Mouse (Mus musculus): ENCODE data around the gene D11Wsu47e.

Gene D11Wsu47e

DNA sequence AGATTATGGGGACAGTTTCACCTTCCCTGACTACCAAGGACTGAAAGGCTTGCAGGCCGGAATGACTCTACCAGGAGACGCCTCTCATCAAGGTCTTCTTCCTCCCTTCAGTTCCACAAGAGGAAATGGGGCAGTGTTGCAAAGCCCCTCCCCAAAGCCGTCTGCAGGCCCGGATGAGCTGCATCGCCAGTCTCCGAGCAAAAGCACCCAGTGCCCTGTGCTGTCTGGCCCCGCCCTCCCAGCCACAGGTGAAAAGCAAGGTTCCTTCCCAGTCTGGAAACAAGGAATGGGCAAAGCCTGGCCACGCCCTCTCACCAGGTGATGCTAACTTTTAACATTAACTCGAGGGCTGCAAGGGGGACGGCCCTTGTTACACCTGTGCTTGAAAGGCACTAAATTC, 17.6 kb upstream of the D11Wsu47e start:
- DNase-seq: peak in 1 of 2 experiments; percentile 42

- peak in 1 of 2 experiments; percentile 32 for DNase-seq
Measured at GRCm38 (mm10) chr11:113667122-113667521, 17.1 kb upstream of the D11Wsu47e start.

DNA sequence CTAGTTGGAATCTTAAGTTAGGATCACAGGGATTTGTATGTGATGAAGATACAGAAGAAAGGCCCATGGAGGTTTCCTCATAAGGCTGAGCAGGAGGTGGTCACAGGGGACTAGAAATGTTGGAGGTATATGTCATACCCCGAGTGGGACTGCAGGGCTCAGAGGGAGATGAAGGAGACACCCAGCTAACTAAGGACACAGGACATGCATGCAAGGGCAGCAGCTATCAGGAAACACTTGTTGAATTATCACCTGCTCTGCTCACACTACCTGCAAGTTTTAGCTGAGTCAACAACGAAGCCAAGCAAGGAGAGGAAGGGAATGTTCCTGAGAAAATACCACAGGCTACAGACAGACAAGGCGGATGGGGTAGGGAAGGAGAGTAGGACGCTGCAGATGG, 16.5 kb upstream of the D11Wsu47e start:
- no peak for DNase-seq

- DNase-seq: no peak
Measured at GRCm38 (mm10) chr11:113668857-113669256, 15.4 kb upstream of the D11Wsu47e start.

DNA sequence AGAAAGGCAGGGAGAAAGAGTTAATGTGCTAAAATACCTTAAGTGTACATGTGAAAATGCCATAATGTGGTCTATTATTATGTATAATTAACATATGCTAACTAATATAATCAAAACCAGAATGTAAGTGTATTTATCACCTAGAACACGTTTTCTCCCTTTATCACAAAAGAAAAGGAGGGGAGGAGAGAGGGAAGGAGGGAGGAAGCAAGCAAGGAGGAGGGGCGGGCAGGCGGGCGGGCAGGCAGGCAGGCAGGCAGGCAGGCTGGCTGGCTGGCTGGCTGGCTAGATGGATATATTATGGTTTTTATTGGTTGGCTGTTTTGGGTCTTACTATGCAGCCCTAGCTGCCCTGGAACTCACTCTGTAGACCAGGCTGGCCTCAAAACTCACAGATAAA, 14.5 kb upstream of the D11Wsu47e start:
- DNase-seq: no peak

- DNase-seq: peak in 1 of 2 experiments; percentile 38
Measured at GRCm38 (mm10) chr11:113673614-113674013, 10.6 kb upstream of the D11Wsu47e start.

- no peak for DNase-seq
Measured at GRCm38 (mm10) chr11:113674595-113674994, 9.6 kb upstream of the D11Wsu47e start.

DNA sequence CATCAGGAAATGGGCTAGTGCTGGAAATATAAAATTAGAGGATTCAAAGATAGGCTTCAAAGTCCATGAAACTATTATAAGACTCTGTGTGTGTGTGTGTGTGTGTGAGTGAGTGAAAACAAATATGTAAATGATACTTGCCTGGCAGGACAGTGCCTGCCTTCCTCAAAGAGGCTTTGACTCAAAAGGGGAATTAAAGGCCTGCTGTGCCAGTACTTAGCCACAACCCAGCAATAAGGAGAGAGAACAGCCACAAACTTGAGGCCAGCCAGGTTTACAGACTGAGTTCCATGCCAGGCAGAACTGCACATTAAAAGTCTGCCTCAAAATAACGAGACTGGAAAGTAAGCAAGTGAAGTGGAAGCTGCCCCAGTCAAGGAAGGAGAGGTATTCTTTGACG, 7.4 kb upstream of the D11Wsu47e start:
- DNase-seq: no peak

- peak in 1 of 2 experiments; percentile 31 for DNase-seq
Measured at GRCm38 (mm10) chr11:113677378-113677777, 6.8 kb upstream of the D11Wsu47e start.

DNA sequence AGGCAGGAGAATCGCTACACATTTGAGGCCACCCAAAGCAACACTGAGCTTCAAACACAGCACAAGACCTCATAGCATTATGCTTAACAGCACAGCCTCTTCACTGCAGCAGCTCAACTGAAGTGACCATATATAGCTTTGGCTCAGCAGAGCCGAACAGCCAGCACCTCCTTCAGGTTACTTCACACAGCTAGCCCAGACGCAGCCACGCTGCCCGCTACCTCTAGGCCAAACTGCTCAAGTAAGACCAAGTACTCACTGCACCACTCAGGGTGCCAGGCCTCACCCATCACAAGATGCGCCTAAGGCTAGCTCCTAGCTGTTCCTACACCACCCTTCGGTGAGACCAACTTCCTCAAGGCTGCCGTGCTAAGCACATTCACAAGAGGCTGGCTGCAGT, 5.8 kb upstream of the D11Wsu47e start:
- DNase-seq: peak in 1 of 2 experiments; percentile 49

DNA sequence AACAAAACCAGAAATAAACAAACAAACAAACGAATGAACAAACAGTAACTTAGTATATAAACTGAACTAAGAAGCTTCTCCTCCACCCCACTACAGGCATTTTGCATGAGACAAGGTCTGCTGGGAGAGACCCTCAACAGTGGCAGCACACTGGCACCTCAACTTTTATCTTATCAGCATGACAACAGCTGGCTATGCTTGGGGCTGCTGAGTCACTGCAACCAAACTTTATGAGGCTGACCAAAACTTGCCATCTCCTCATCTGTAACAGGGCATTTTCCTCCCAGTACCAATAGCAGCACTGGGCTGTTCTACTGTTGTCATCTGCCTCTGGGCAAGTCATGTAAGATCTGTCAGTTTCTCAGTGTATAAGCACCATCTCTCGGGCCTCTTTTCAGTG, 3.3 kb upstream of the D11Wsu47e start:
- DNase-seq: no peak

GRCm38 (mm10) chr11:113681979-113682378, 2.2 kb upstream of the D11Wsu47e start:
- DNase-seq: no peak

GRCm38 (mm10) chr11:113682897-113683626, 1.1 kb upstream of the D11Wsu47e start:
- peak in 1 of 2 experiments; percentile 62 for DNase-seq

DNA sequence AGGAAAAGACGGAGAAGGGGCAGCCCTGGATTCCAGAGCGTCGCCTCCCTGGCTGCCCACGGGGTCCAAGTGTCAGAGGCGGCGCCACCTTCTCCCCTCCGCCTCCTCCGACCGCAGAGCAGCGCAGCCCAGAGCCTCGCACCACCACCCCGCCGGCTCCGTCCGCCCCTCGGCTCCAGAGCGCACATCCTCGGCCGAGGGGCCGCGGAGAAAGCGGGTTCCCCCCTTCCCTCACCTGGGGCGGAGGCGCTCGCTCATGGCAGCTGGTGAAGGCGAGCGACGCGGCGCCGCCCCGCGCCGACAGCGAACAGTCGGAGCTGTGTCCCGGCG, 620 bp upstream of the D11Wsu47e start:
- DNase-seq: no peak

- DNase-seq: no peak
Measured at GRCm38 (mm10) chr11:113684707-113685426, 655 bp downstream of the D11Wsu47e start.

DNA sequence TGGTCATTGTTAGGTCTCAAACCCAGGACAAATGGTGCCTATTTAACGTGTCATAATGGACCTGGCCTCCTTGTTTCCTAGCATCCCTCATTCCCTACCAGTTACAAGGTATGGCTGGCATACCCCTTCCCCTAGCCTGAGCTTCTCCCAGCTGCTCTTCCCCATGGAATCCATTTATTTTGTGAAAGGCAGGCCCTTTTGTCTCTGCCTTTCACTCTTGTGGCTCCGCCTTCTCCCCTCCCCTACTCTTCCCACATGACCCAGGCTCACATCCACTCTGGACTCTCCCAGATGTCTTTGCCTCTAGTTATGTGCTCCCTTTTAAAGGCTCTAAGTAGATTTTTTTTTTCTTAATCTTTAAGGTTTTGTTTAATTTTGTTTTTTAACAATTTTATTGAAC, 2.8 kb downstream of the D11Wsu47e start:
- DNase-seq: no peak

GRCm38 (mm10) chr11:113690506-113690905, 6.3 kb downstream of the D11Wsu47e start:
- DNase-seq: no peak

GRCm38 (mm10) chr11:113691318-113691717, 7.1 kb downstream of the D11Wsu47e start:
- no peak for DNase-seq

DNA sequence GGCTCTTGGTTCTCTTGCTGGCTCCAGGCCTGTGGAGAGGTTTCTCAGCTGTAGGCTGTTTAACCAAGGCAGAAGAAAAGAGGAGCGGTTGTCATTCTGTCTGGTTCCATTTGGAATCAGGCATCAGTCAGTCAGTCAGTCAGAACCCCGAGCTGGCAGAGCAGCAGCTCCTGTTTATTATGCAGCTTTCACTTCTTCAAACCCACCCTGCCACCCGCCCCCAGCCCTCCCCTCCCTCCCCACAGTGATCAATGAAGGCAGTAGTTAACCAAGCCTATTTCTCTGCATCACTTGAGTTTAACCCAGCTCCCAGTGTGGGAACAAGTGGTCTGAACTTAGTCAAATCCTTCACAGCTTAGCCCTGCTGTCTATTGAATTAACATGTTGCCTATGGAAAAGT, 7.6 kb downstream of the D11Wsu47e start:
- DNase-seq: no peak

DNA sequence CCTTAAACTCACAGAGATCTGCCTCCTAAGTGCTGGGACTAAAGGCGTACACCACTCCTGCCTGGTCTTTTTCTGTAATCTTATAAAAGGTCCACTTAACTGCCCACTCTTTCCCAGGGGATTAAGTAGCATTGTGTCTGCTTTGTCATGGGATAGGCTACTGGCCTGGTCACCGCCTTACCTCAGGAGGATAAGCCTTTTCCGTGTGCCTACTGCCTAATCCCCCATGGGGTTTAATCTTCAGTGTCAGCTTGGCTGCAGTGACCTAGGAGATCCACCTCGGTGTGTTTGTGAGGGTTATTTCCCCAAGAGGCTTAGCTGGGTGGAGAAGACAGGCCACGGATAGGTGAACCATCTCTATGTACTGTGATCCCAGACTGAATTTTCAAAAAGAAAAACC, 13.4 kb downstream of the D11Wsu47e start:
- DNase-seq: no peak

- DNase-seq: no peak
Measured at GRCm38 (mm10) chr11:113698013-113698545, 13.9 kb downstream of the D11Wsu47e start.

DNA sequence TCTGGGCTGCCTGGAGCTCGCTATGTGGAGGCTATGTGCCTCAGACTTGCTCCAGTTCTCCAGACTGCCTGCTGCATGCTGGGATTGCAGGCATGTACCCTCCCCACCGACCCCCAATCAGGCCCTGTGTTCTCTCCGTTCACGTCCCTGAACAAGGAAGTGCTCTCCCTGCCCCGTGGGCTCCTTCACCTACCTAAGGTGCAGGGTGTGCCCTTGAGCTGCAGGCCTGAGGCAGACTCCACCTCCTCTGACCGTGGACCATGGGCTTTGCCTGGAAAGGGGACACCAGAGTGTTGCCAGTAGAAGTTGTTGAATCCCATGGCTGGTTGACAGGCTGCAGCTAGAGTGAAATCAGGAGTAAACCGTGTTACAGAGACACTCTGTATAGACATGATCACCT, 15.4 kb downstream of the D11Wsu47e start:
- DNase-seq: no peak

DNA sequence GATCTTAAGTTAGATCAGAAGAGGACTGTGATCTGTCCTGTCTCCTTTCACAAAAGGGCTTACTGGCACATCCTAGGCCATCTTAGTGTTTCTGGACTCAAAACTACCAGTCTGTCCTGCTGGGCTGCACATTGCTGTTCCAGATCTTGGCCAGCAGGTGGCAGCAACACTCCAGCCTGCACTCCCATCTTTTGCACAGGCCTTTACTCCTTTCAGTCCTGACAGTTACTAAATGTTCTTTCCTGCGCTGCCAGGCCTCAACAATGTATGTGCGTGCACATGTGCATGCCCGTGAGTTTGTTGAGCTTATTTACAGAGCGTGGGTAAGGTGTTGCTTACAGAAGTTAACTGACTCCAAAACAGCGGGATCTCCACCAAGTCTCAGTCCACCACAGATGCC, 19.5 kb downstream of the D11Wsu47e start:
- DNase-seq: peak; percentile 86 to 87

- DNase-seq: no peak
Measured at GRCm38 (mm10) chr11:113705966-113706652, 21.9 kb downstream of the D11Wsu47e start.

Data from cerebellum, postnatal 25 days (tissue).